ENCODE assay signal across 20 mouse cellular contexts in the genomic region with DNA sequence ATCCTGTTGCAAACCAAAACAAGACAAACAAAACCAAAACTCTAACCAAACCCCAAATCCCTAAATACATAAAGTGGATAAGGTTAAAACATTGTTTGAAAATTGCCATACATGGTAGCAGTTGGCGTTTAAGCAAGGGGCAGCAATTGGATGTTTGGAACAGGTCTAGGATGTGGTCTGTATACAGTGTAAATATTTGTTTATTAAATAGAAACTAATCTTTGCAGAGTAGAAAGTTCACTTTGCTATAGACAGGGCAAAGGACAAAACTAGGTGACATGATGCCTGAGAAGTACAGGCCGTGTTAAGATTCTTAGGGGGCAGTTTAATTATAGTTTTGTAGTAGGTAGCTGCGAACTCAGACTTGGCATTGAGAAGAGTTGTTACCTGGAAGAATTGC. TPM values are rescaled to one million over a fixed set of nuclear protein-coding genes. Genes with fewer than 3 reads are reported as not detected.
"Had no signal": no experiment of that assay in that cellular context is flagged by ENCODE, and none has a peak within 500 bp of the region (broad histone marks: within the 10 kb centered on the region; RNA-seq: fewer than 3 reads in every experiment).

No protein-coding gene starts in this region.

- DNase-seq: lung, adult 2 months; lung, postnatal 14 days; lung, postnatal 36 days; retina, postnatal 1 day; right cerebral cortex, adult 18-20 months; right cerebral cortex, postnatal 25 days; right cerebral cortex, postnatal 4 days; spleen, adult 18-20 months; thymus, adult 18-20 months; thymus, postnatal 14 days; thymus, postnatal 36 days had no signal

- H3K4me1 ChIP-seq: limb, embryonic 15.5 days; lung, embryonic 15.5 days; megakaryocyte, embryonic 14.5 days; midbrain, embryonic 13.5 days; midbrain, embryonic 15.5 days; neural tube, embryonic 12.5 days had no signal

- H3K27me3 ChIP-seq: limb, embryonic 15.5 days; lung, embryonic 15.5 days; midbrain, embryonic 13.5 days; midbrain, embryonic 15.5 days; neural tube, embryonic 12.5 days had no signal

- ATAC-seq: lung, postnatal 0 days; midbrain, embryonic 13.5 days; midbrain, embryonic 15.5 days had no signal

- H3K36me3 ChIP-seq: limb, embryonic 15.5 days; lung, embryonic 15.5 days; midbrain, embryonic 13.5 days; midbrain, embryonic 15.5 days; neural tube, embryonic 12.5 days had no signal

- H3K4me3 ChIP-seq: limb, embryonic 15.5 days; lung, embryonic 15.5 days; megakaryocyte, embryonic 14.5 days; midbrain, embryonic 13.5 days; midbrain, embryonic 15.5 days; neural tube, embryonic 12.5 days had no signal

- H3K4me2 ChIP-seq: limb, embryonic 15.5 days; lung, embryonic 15.5 days; midbrain, embryonic 11.5 days; midbrain, embryonic 13.5 days; midbrain, embryonic 15.5 days; neural tube, embryonic 12.5 days had no signal

- H3K9me3 ChIP-seq: limb, embryonic 15.5 days; lung, embryonic 15.5 days; megakaryocyte, embryonic 14.5 days; midbrain, embryonic 13.5 days; midbrain, embryonic 15.5 days; neural tube, embryonic 12.5 days had no signal

- H3K9ac ChIP-seq: limb, embryonic 15.5 days; lung, embryonic 15.5 days; midbrain, embryonic 13.5 days; midbrain, embryonic 15.5 days; neural tube, embryonic 12.5 days had no signal

- H3K27ac ChIP-seq: limb, embryonic 15.5 days; lung, embryonic 15.5 days; macrophage; midbrain, embryonic 13.5 days; midbrain, embryonic 15.5 days; neural tube, embryonic 12.5 days had no signal

RNA-seq across cellular contexts. Expression of gene Cecr2, which starts 18.6 kb away (rescaled TPM):
- polyA plus RNA-seq: macrophage had no signal
